Mouse (Mus musculus): ENCODE results near the gene Inka1. TPM values are rescaled to one million over a fixed set of nuclear protein-coding genes. Genes with fewer than 3 reads are reported as not detected.

Inka1 gene
- total RNA-seq, 4 experiments from 2014 or later, result 6.0 to 9.5 (median 9.0) TPM

DNA sequence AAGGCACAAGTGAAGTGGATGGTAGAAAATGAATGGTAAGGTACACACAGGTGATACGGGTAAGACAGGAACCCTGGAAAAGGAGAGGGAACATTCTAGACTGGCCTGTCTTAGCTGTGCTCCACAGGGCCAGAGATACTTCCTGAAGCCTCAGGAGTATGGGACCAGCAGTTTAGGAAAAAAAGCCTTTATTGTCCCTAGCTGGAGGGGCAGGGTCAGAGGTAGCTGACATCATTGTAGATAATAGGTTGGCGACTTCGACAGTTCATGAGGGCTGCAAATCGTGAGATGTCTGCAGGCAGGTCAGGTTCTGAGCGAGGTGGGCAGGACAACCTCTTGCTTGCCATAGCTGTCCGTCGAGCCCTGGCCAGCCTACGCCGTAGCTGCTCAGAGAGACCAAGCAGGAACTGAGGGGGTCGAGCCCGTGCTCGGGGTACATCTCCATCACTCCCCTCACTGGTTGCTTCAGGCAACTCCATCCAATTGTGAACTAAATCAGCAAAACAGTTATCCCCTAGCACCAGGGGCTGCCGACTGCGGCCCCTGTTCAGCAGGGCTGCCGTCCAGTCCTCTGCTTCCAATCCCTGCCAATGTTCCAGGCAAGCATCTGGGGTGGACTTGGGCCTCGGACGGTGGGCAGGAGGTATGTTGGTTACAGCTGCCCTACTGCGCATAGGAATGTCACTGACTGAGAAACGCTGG lies 1.5 kb downstream of the Inka1 start:
- no peak for DNase-seq (ENCODE audit: low spot score)

DNA sequence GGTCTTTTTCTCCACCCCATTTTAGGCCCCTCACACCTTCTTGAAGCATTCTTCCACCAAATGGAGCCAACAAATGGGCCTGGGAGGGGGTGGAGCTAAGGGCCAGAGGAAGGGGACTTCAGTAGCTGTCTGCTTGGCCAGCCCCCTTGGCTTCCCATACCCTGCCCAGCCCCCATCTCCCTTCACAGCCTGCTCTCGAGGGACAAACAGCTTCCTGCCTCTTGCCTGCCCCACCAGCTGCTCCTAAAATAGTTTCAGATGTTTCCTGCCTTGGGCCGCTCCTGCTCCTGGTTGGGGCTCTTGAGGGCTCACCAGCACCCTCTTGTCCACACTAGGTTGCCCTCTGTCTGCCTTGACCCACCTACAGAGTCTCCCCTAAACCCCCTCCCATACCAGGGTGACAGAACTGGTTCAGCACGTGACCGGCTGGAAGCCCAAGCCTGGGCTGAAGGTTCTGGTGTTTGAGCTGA lies 2.2 kb downstream of the Inka1 start:
- peak; percentile 92 for DNase-seq (ENCODE audit: low spot score)

DNA sequence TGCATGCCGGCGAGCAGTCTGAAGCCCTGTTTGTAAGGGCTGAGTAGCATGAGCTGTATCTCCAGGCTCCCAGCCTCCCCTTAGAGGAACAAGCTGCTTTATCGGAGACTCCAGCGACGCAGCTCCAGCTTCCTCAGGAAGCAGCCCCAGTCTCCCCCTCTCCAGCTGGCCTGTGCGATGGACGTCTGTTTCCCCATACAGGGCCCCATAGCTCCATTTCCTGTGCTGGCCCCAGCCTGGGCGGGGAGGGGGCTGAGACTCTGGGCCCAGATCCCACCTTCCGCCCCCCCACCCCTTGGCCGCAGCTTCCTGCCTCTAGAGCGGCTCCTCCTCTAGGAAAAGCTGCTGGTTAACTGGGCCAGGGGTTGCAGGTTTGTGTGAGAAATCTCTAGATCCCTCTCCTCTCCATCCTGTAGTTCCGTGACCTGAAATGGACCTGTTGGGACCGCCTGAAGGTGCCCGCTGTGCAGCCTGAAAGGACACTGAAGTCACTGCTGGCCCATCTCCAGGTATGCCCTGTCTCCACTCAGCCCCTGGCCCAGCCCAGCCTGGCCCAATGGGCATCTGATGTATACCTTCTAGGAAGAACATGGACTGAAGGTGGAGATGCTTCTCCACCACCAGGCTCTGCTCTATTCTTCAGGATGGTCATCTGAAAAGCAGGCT lies 2.9 kb downstream of the Inka1 start, which contains the start of gene Gm20661:
Gm20661 (plus strand) TSS at position 378 of the 666 bp plus-strand sequence.
- peak; percentile 88 for DNase-seq (ENCODE audit: low spot score)

GRCm38 (mm10) chr9:107981684-107982605 lies 3.7 kb downstream of the Inka1 start:
- no peak for DNase-seq (ENCODE audit: low spot score)

- no peak for DNase-seq (ENCODE audit: low spot score)
These were observed 6.9 kb downstream of the Inka1 start for GRCm38 (mm10) chr9:107978815-107979214.

GRCm38 (mm10) chr9:107975399-107976386 lies 10.0 kb downstream of the Inka1 start, which contains the start of gene Uba7:
Uba7 (plus strand) TSS chr9:107975505.
- peak; percentile 86 for DNase-seq (ENCODE audit: low spot score)

DNA sequence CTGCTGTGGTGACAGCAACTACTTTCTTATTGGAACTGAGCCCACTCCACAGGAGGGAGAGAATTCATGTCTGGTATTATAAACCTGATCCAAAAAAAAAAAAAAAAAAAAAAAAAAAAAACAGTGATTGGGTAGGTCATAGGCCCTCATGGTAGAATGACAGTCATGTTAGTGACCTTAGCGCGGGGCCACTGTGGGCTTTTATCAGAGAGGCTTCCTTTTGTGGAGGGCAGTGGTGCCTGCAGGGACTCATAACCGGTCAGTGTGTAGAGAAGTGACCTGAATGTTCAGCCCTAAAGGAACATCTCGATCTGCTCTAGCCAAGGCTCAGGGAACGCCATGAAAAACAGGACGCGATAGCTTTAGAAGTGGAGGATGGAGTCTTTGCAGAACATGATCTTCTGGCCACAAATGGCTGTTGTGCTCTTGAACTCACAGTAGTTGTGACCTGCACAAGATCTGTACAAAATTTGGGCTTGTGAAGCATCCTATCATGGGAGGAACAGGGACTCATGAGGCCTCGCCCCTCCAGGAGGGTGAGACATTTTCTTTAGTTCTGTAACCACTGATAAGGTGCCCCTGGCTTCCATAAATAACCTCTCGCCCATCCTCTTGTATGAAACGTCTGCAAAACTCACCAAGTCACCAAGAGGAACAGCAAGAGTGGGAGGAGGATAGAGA lies 11.0 kb downstream of the Inka1 start:
- no peak for DNase-seq (ENCODE audit: low spot score)

DNA sequence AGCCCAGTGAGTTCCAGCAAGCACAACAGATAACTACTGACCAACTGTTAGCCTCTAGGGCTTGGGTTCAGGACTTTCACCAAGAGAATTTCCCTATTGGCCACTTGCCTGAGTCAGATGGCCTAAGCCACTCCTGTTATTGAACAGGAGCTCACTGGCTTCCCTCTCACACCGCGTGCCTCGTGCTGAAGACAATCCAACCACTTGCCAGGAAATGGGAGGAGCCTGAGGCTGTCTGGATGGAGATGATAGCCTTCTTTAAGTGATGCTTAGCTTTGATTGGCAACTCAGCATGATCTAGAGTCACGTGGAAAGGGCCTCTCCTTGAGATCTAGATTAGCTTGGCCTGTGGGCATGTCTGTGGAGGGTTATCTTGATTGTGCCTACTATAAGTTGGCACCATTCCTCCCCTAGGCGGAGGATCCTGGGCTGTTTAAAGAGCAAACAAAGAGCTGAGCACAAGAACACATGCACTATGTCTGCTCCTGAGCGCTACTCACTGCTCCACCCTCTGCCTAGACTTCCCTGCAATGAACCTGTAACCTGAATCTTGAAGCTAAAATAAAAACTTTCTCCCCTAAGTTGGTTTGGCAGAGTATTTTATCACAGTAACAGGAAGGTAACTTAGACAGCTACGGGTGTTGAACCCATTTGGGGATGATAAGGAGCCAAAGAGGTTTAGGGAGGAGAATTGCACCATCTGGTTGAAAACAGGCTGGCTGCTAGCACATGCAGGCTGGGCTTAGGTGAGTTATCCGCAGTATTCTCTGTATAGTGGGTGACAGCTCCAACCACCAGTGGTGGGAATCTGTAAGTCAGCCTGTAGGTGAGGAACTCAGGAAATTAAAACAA lies 13.8 kb downstream of the Inka1 start:
- DNase-seq (ENCODE audit: low spot score), result peak; percentile 58

- no peak for DNase-seq (ENCODE audit: low spot score)
These were observed 15.4 kb downstream of the Inka1 start for GRCm38 (mm10) chr9:107970311-107970710.

DNA sequence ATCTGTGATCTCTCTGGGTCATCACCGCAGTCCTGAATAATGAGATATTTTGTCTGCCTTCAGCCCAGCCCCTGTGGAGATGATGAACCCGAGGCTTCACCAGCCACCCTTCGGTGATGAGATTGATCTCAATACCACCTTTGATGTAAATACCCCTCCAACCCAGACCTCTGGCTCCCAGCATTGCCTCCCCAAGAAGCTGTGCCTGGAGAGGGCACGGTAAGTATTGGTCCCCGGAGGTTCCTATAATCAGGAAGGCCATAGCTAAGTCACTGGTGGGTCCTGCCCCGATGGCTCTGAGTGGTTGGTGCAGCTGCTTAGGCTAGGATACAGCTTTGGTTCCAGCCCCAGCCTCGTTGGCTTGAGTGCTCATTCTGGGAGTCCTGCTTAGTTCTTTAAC lies 17.1 kb downstream of the Inka1 start:
- DNase-seq (ENCODE audit: low spot score), result no peak

DNA sequence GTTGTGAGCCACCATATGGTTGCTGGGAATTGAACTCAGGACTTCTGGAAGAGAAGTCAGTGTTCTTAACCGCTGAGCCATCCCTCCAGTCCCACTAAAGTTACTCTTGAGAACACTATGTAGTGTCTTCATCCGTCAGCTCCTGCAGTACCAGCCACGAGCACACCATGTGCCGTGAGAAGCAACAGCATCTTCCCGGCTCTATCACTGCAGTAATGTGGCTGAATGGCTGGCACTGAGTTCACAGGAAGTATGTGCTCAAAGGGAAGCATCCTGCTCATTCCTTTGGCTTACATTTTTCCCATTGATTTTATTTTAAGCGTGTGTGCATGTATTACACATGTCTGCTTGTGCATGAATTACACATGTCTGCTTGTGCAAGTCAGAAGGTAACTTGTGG lies 18.2 kb downstream of the Inka1 start:
- DNase-seq (ENCODE audit: low spot score), result no peak

GRCm38 (mm10) chr9:107966676-107967075 lies 19.0 kb downstream of the Inka1 start:
- DNase-seq (ENCODE audit: low spot score), result no peak

GRCm38 (mm10) chr9:107964681-107965080 lies 21.0 kb downstream of the Inka1 start:
- DNase-seq (ENCODE audit: low spot score), result no peak

DNA sequence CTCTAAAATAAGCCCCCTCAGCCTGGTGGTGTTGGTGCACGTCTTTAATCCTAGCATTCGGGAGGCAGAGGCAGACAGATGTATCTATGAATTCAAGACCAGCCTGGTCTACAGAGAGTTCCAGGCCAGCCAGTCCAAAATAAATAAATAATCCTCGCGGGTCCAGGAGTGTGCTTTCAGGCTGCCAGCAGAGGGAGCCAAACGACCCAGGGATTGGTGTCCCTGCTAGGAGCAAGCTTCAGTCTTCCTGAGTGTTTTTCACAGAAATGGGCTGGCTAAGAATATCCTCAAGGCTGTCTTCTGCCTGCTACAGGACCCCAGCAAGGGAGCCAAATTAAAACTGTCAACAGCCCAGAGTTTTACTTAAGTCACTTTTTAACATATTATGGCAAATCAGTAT lies 22.0 kb downstream of the Inka1 start:
- peak; percentile 74 for DNase-seq (ENCODE audit: low spot score)

- no peak for DNase-seq (ENCODE audit: low spot score)
These were observed 22.8 kb downstream of the Inka1 start for GRCm38 (mm10) chr9:107962916-107963315.

DNA sequence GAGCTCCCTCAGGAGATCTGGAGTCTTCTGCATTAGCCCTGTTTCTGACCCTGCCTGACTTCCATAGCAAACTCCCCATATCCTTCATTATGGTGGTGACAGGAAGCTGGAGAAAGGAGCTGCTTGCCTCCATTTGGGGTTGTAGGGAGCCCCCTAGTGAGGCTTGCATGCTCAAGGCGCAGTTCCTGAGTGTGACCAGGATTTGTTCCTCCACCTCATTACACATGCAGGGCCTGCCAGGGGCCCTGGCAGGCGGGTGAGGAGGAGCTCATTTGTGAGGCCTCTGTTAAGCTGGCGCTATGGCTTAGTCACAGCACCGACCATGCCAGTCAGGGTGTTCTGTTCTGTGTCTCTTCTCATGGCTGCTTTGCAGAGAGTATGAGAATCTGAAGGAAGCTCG lies 23.8 kb downstream of the Inka1 start:
- DNase-seq (ENCODE audit: low spot score), result no peak

DNA sequence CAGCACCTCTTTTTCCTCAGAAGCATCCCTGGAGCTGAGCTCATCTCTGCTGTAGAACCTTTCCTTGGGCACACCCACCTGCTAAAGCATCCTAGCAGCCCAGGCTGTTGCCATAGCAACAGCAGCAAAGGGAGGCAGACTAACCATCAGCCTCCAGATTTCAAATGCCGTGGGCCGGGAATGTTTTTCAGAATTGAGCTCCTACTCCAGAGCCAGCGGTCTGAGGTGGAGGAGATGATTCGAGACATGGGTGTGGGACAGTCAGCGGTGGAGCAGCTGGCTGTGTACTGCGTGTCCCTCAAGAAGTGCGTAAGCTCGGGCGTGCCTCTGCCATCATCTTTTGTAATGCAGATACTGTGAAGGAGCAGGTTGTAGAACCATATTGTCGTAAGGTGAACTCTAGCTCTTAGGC lies 24.3 kb downstream of the Inka1 start:
- DNase-seq (ENCODE audit: low spot score), result no peak

GRCm38 (mm10) chr9:107960928-107961327 lies 24.8 kb downstream of the Inka1 start:
- DNase-seq (ENCODE audit: low spot score), result no peak

- no peak for DNase-seq (ENCODE audit: low spot score)
These were observed 25.8 kb downstream of the Inka1 start for GRCm38 (mm10) chr9:107959896-107960295.

Data from heart, adult 8-10 months (tissue).